Mouse (Mus musculus) liver, embryonic 11.5 days (tissue): ENCODE data around the gene Slc38a11. TPM values are rescaled to one million over a fixed set of nuclear protein-coding genes. Genes with fewer than 3 reads are reported as not detected.
A peak's percentile ranks its signal among the peaks of the same experiment; 100 is the strongest.

ENCODE experiments used
- ATAC-seq: fragments of 200-750 bp; cut with Nextera tagmentation; replicated peaks from 2 replicates; pipeline ENCODE4 v1.8.0; 2017; ENCODE audit warnings: moderate number of reproducible peaks, mild to moderate bottlenecking, moderate TSS enrichment, moderate library complexity; ENCODE audit not compliant: low FRiP score
- DNase-seq: peaks from one replicate; pipeline ENCODE4 v3.0.0-alpha.2; 2017; ENCODE audit warnings: low spot score
- H3K27ac ChIP-seq: fragments of 300-500 bp; sonication (generic); 2 replicates; pipeline ENCODE4 v1.5.1; 2014; ENCODE audit warnings: mild to moderate bottlenecking, low read depth, low read length, control low read depth
- H3K27me3 ChIP-seq: fragments of 300-500 bp; sonication (generic); replicated peaks from 2 replicates; pipeline ENCODE4 v1.6.1; 2014; ENCODE audit warnings: low read length, mixed read lengths; ENCODE audit not compliant: control insufficient read depth, insufficient read depth
- H3K36me3 ChIP-seq: fragments of 300-500 bp; sonication (generic); 2 replicates; pipeline ENCODE4 v1.6.1; 2014; ENCODE audit warnings: mild to moderate bottlenecking, low read length, moderate library complexity, mixed read lengths; ENCODE audit not compliant: control insufficient read depth, insufficient read depth
- H3K4me1 ChIP-seq: fragments of 300-500 bp; sonication (generic); replicated peaks from 2 replicates; pipeline ENCODE4 v1.6.1; 2014; ENCODE audit warnings: low read length, mixed read lengths; ENCODE audit not compliant: control insufficient read depth, insufficient read depth
- H3K4me2 ChIP-seq: fragments of 300-500 bp; sonication (generic); 2 replicates; pipeline ENCODE4 v1.6.1; 2014; ENCODE audit warnings: mild to moderate bottlenecking, control low read depth, moderate library complexity
- H3K4me3 ChIP-seq: fragments of 300-500 bp; sonication (generic); 2 replicates; pipeline ENCODE4 v1.5.1; 2014; ENCODE audit warnings: low read depth, low read length, control low read depth
- H3K9ac ChIP-seq: fragments of 300-500 bp; sonication (generic); 2 replicates; pipeline ENCODE4 v1.6.1; 2014; ENCODE audit warnings: low read depth, low read length, control low read depth
- H3K9me3 ChIP-seq: fragments of 300-500 bp; sonication (generic); 2 replicates; pipeline ENCODE4 v1.6.1; 2016; ENCODE audit warnings: low read length, inconsistent platforms, mixed read lengths; ENCODE audit not compliant: control insufficient read depth
- WGBS: fragments of 180-500 bp; shearing (Covaris S2); extraction: QIAGEN DNeasy Blood & Tissue Kit; methylation state at CpG from one replicate; pipeline ENCODE4 v1.1.7; 2014; 5-methylcytosine and 5-hydroxymethylcytosine counted together
- polyA plus RNA-seq: library from polyadenylated mRNA; unstranded; fragments of >200 nt; fragmentation: Nextera tagmentation; extraction: Ambion mirVana; gene quantifications from 2 replicates; pipeline ENCODE4 v1.2.1, GENCODE M21; 2014

The Slc38a11 gene
- polyA plus RNA-seq, 1 experiment from 2014 or later: not detected

- Histone ChIP-seq H3K4me3 (no peak overlapping the region), H3K4me2 (no peak overlapping the region), H3K27me3 (no peaks in the 10 kb centered on the region), H3K9me3 (no peaks in the 10 kb centered on the region), H3K4me1 (peaks cover 4% of the 10 kb centered on the region), H3K9ac (no peak overlapping the region), H3K36me3 (no peaks in the 10 kb centered on the region), H3K27ac (no peak overlapping the region)
- DNase-seq: no peak
- ATAC-seq: no peak
- 60% methylated on average over 3 of the region's 3 CpGs for WGBS
These were observed 23.0 kb downstream of the Slc38a11 start for GRCm38 (mm10) chr2:65340839-65341238.

- no peak for DNase-seq
These were observed 26.3 kb downstream of the Slc38a11 start for GRCm38 (mm10) chr2:65337378-65338140.

GRCm38 (mm10) chr2:65336608-65337007, 27.2 kb downstream of the Slc38a11 start:
- WGBS: 77% methylated on average over 3 of the region's 3 CpGs
- no peak overlapping the region for H3K4me2 ChIP-seq
- no peak for DNase-seq
- no peaks in the 10 kb centered on the region for H3K9me3 ChIP-seq
- no peaks in the 10 kb centered on the region for H3K36me3 ChIP-seq
- no peak overlapping the region for H3K27ac ChIP-seq
- peaks cover 6% of the 10 kb centered on the region; the same call in 1 of the 2 replicates for H3K4me1 ChIP-seq
- H3K27me3 ChIP-seq: no peaks in the 10 kb centered on the region
- no peak for ATAC-seq
- H3K9ac ChIP-seq: no peak overlapping the region
- no peak overlapping the region for H3K4me3 ChIP-seq

More at GRCm38 (mm10) chr2:65337378-65338140, 26.3 kb downstream of the Slc38a11 start:
- Histone ChIP-seq H3K4me2 (no peak overlapping the region), H3K4me3 (no peak overlapping the region), H3K36me3 (no peaks in the 10 kb centered on the region), H3K27ac (no peak overlapping the region), H3K9ac (no peak overlapping the region), H3K9me3 (no peaks in the 10 kb centered on the region), H3K4me1 (peaks cover 6% of the 10 kb centered on the region), H3K27me3 (no peaks in the 10 kb centered on the region)
- 18% methylated on average over 14 of the region's 14 CpGs for WGBS
- ATAC-seq: no peak; the same call in 1 of the 2 replicates

GRCm38 (mm10) chr2:65334091-65334490, 29.7 kb downstream of the Slc38a11 start:
- no peaks in the 10 kb centered on the region for H3K36me3 ChIP-seq
- H3K27ac ChIP-seq: no peak overlapping the region
- no peaks in the 10 kb centered on the region for H3K27me3 ChIP-seq
- peaks cover 6% of the 10 kb centered on the region; the same call in 1 of the 2 replicates for H3K4me1 ChIP-seq
- H3K4me3 ChIP-seq: no peak overlapping the region
- H3K4me2 ChIP-seq: no peak overlapping the region
- H3K9ac ChIP-seq: no peak overlapping the region
- 49% methylated on average over 9 of the region's 9 CpGs for WGBS
- DNase-seq: no peak
- no peaks in the 10 kb centered on the region for H3K9me3 ChIP-seq
- ATAC-seq: peak; percentile 42; the same call in 1 of the 2 replicates

- no peak overlapping the region for H3K9ac ChIP-seq
- no peaks in the 10 kb centered on the region for H3K9me3 ChIP-seq
- H3K4me3 ChIP-seq: no peak overlapping the region
- peaks cover 2% of the 10 kb centered on the region; the same call in 1 of the 2 replicates for H3K4me1 ChIP-seq
- no peak for ATAC-seq
- H3K27me3 ChIP-seq: no peaks in the 10 kb centered on the region
- 73% methylated on average over 2 of the region's 2 CpGs for WGBS
- H3K27ac ChIP-seq: no peak overlapping the region
- no peak for DNase-seq
- H3K4me2 ChIP-seq: no peak overlapping the region
- H3K36me3 ChIP-seq: no peaks in the 10 kb centered on the region
These were observed 32.5 kb downstream of the Slc38a11 start for GRCm38 (mm10) chr2:65331321-65331720.

GRCm38 (mm10) chr2:65321998-65322754, 41.7 kb downstream of the Slc38a11 start:
- H3K4me2 ChIP-seq: no peak overlapping the region
- no peak overlapping the region for H3K4me3 ChIP-seq
- H3K9me3 ChIP-seq: no peaks in the 10 kb centered on the region
- 73% methylated on average over 6 of the region's 6 CpGs for WGBS
- H3K9ac ChIP-seq: no peak overlapping the region
- no peak overlapping the region for H3K27ac ChIP-seq
- no peaks in the 10 kb centered on the region for H3K36me3 ChIP-seq
- DNase-seq (no peak), ATAC-seq (no peak)
- no peaks in the 10 kb centered on the region for H3K27me3 ChIP-seq
- H3K4me1 ChIP-seq: no peaks in the 10 kb centered on the region

- DNase-seq (no peak), ATAC-seq (no peak)
- H3K9ac ChIP-seq: no peak overlapping the region
- 66% methylated on average over 2 of the region's 2 CpGs for WGBS
- H3K9me3 ChIP-seq: no peaks in the 10 kb centered on the region
- H3K4me1 ChIP-seq: no peaks in the 10 kb centered on the region
- H3K27ac ChIP-seq: no peak overlapping the region
- H3K4me2 ChIP-seq: no peak overlapping the region
- H3K4me3 ChIP-seq: no peak overlapping the region
- no peaks in the 10 kb centered on the region for H3K36me3 ChIP-seq
- no peaks in the 10 kb centered on the region for H3K27me3 ChIP-seq
These were observed 42.9 kb downstream of the Slc38a11 start for GRCm38 (mm10) chr2:65320975-65321374.

GRCm38 (mm10) chr2:65316721-65317120, 47.1 kb downstream of the Slc38a11 start:
- no peaks in the 10 kb centered on the region for H3K9me3 ChIP-seq
- no peaks in the 10 kb centered on the region for H3K27me3 ChIP-seq
- H3K9ac ChIP-seq: no peak overlapping the region
- 53% methylated on average over 12 of the region's 12 CpGs for WGBS
- ATAC-seq (no peak), DNase-seq (no peak)
- H3K27ac ChIP-seq: no peak overlapping the region
- H3K36me3 ChIP-seq: no peaks in the 10 kb centered on the region
- no peaks in the 10 kb centered on the region for H3K4me1 ChIP-seq
- H3K4me2 ChIP-seq: no peak overlapping the region
- H3K4me3 ChIP-seq: no peak overlapping the region
